Mouse (Mus musculus) forebrain, postnatal 0 days (tissue): ENCODE data around the gene Tnfrsf21. TPM values are rescaled to one million over a fixed set of nuclear protein-coding genes. Genes with fewer than 3 reads are reported as not detected.
A peak's percentile ranks its signal among the peaks of the same experiment; 100 is the strongest.

ENCODE experiments used
- ATAC-seq: fragments of 200-750 bp; cut with Nextera tagmentation; 2 replicates; pipeline ENCODE4 v1.8.0; 2017; ENCODE audit warnings: mild to moderate bottlenecking, moderate library complexity
- DNase-seq: peaks from one replicate; pipeline ENCODE4 v3.0.0-alpha.2; 2015
- H3K27ac ChIP-seq: fragments of 300-500 bp; sonication (generic); 2 replicates; pipeline ENCODE4 v1.5.1; 2014; ENCODE audit warnings: low read depth, mild to moderate bottlenecking, antibody characterized with exemption, low read length, moderate library complexity, mixed read lengths
- H3K27me3 ChIP-seq: fragments of 300-500 bp; sonication (generic); 2 replicates; pipeline ENCODE4 v1.6.1; 2014; ENCODE audit warnings: mild to moderate bottlenecking, low read length, mixed read lengths; ENCODE audit not compliant: insufficient read depth
- H3K36me3 ChIP-seq: fragments of 300-500 bp; sonication (generic); 2 replicates; pipeline ENCODE4 v1.6.1; 2014; ENCODE audit warnings: mild to moderate bottlenecking, moderate library complexity; ENCODE audit not compliant: insufficient read depth
- H3K4me1 ChIP-seq: fragments of 300-500 bp; sonication (generic); 2 replicates; pipeline ENCODE4 v1.6.1; 2014; ENCODE audit warnings: antibody characterized with exemption; ENCODE audit not compliant: insufficient read depth
- H3K4me2 ChIP-seq: fragments of 300-500 bp; sonication (generic); 2 replicates; pipeline ENCODE4 v1.6.1; 2014; ENCODE audit warnings: low read depth, mild to moderate bottlenecking, moderate library complexity
- H3K4me3 ChIP-seq: fragments of 300-500 bp; sonication (generic); 2 replicates; pipeline ENCODE4 v1.5.1; 2014; ENCODE audit warnings: low read depth, low read length, mixed read lengths
- H3K9ac ChIP-seq: fragments of 300-500 bp; sonication (generic); 2 replicates; pipeline ENCODE4 v1.6.1; 2014; ENCODE audit warnings: mild to moderate bottlenecking
- H3K9me3 ChIP-seq: fragments of 300-500 bp; sonication (generic); 2 replicates; pipeline ENCODE4 v1.6.1; 2016; ENCODE audit warnings: low read length
- CTCF ChIP-seq: sonication (generic); IDR thresholded peaks from 2 replicates; pipeline ENCODE4 v1.5.1; 2016; ENCODE audit warnings: antibody characterized with exemption, control low read depth, low read depth
- WGBS: fragments of 180-500 bp; shearing (Covaris S2); extraction: QIAGEN DNeasy Blood & Tissue Kit; methylation state at CpG from one replicate; pipeline ENCODE4 v1.1.7; 2014; 5-methylcytosine and 5-hydroxymethylcytosine counted together
- polyA plus RNA-seq: library from polyadenylated mRNA; unstranded; fragments of >200 nt; fragmentation: Nextera tagmentation; extraction: Ambion mirVana; gene quantifications from 2 replicates; pipeline ENCODE4 v1.2.1, GENCODE M21; 2015
- total RNA-seq: library from RNA; depleted of rRNA; stranded (reverse); fragments of >200 nt; gene quantifications from 2 replicates; pipeline ENCODE4 v1.2.3, GENCODE M21; 2014

Tnfrsf21 gene
- total and polyA plus RNA-seq, 2 experiments from 2014 or later, result 71.4 to 73.7 TPM

GRCm38 (mm10) chr17:43064705-43065104 lies 48.4 kb downstream of the Tnfrsf21 start:
- Histone ChIP-seq H3K4me3 (no peak overlapping the region), H3K4me1 (no peaks in the 10 kb centered on the region), H3K9me3 (no peaks in the 10 kb centered on the region), H3K4me2 (no peak overlapping the region), H3K9ac (no peak overlapping the region), H3K27ac (no peak overlapping the region), H3K36me3 (peaks cover 20% of the 10 kb centered on the region), H3K27me3 (no peaks in the 10 kb centered on the region)
- TF ChIP-seq CTCF, result no peak
- ATAC-seq (no peak), DNase-seq (no peak)
- WGBS, result 96% methylated on average over 6 of the region's 6 CpGs

GRCm38 (mm10) chr17:43068846-43069553 lies 52.6 kb downstream of the Tnfrsf21 start:
- WGBS, result 54% methylated on average over 7 of the region's 7 CpGs
- H3K4me2 ChIP-seq, result no peak overlapping the region
- no peak overlapping the region for H3K4me3 ChIP-seq
- H3K27ac ChIP-seq, result no peak overlapping the region
- DNase-seq (no peak), ATAC-seq (peak; percentile 8; the same call in 1 of the 2 replicates)
- H3K27me3 ChIP-seq, result no peaks in the 10 kb centered on the region
- no peak overlapping the region for H3K9ac ChIP-seq
- TF ChIP-seq CTCF, result no peak
- no peaks in the 10 kb centered on the region for H3K9me3 ChIP-seq
- H3K4me1 ChIP-seq, result no peaks in the 10 kb centered on the region
- peaks cover 28% of the 10 kb centered on the region for H3K36me3 ChIP-seq

GRCm38 (mm10) chr17:43070946-43071345 lies 54.6 kb downstream of the Tnfrsf21 start:
- ATAC-seq (no peak), DNase-seq (no peak)
- no peaks in the 10 kb centered on the region for H3K4me1 ChIP-seq
- H3K9me3 ChIP-seq, result no peaks in the 10 kb centered on the region
- no peak overlapping the region for H3K27ac ChIP-seq
- H3K36me3 ChIP-seq, result peaks cover 19% of the 10 kb centered on the region
- H3K9ac ChIP-seq, result no peak overlapping the region
- H3K4me3 ChIP-seq, result no peak overlapping the region
- no peaks in the 10 kb centered on the region for H3K27me3 ChIP-seq
- WGBS, result 87% methylated on average over 2 of the region's 2 CpGs
- TF ChIP-seq CTCF, result no peak
- no peak overlapping the region for H3K4me2 ChIP-seq

DNA sequence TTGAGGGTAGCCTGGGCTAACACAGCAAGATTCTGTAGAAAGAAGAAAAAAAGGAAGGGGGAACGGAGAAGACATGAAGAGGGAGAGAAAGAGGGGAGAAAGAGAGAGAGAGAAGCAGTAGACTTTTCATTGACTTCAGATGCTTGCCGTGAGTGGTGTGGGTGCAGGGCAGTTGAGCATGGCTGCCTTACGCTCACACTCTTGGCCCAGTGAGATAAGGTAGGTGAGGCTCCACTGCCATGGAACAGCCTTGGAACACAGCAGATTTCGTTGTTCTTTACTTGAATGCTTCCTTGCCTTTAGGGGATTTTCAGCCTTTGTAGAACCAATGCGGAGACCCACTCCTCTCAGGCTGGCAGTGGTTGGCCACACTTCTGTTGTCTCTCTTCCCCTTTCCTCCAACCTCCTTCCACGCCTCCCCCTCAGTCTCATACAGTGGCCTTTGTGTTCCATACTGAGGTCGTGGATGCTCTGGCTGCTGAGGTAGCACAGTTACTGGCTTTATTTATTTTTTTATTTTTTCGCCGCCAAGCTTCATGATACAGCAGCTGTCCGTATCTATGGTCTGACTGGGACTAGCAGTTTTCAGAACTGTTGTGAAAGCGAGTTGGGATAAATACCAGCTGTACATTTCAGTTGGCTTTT lies 55.9 kb downstream of the Tnfrsf21 start:
- ATAC-seq, result no peak

DNA sequence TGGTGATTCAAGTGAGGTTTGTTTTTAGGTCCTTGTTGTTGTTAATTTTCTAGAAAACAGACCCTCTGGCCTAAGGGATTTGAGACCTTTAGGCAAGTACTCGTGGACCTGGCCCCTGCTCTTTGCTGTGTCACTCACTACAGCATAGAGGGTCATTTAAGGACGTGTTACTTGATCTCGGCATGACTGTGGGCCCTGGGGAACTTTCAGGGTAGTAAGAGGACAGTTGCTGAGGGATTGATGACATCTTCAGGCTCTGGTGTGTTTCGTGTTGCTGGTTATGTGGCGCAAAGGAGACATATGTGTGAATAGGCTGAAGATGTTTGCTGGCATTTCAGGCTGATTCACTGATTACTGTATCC lies 56.4 kb downstream of the Tnfrsf21 start:
- H3K4me3 ChIP-seq, result no peak overlapping the region
- 76% methylated on average over 5 of the region's 5 CpGs for WGBS
- H3K27me3 ChIP-seq, result no peaks in the 10 kb centered on the region
- no peak overlapping the region for H3K27ac ChIP-seq
- H3K9ac ChIP-seq, result no peak overlapping the region
- H3K9me3 ChIP-seq, result no peaks in the 10 kb centered on the region
- TF ChIP-seq CTCF, result no peak
- DNase-seq (no peak), ATAC-seq (no peak)
- no peak overlapping the region for H3K4me2 ChIP-seq
- peaks cover 11% of the 10 kb centered on the region for H3K36me3 ChIP-seq
- H3K4me1 ChIP-seq, result peaks cover 5% of the 10 kb centered on the region; the same call in 1 of the 2 replicates

More for the DNA sequence above, 55.9 kb downstream of the Tnfrsf21 start:
- no peak for DNase-seq
- Histone ChIP-seq H3K4me1 (no peaks in the 10 kb centered on the region), H3K4me3 (no peak overlapping the region), H3K4me2 (no peak overlapping the region), H3K27ac (no peak overlapping the region), H3K36me3 (peaks cover 16% of the 10 kb centered on the region), H3K9me3 (no peaks in the 10 kb centered on the region), H3K27me3 (no peaks in the 10 kb centered on the region), H3K9ac (no peak overlapping the region)
- 72% methylated on average over 11 of the region's 11 CpGs for WGBS
- no peak for TF ChIP-seq CTCF

- H3K4me1 ChIP-seq, result peaks cover 6% of the 10 kb centered on the region; the same call in 1 of the 2 replicates
- no peak overlapping the region for H3K9ac ChIP-seq
- no peaks in the 10 kb centered on the region for H3K27me3 ChIP-seq
- no peaks in the 10 kb centered on the region for H3K9me3 ChIP-seq
- WGBS, result 74% methylated on average over 5 of the region's 5 CpGs
- H3K4me2 ChIP-seq, result no peak overlapping the region
- H3K4me3 ChIP-seq, result no peak overlapping the region
- H3K27ac ChIP-seq, result no peak overlapping the region
- peaks cover 11% of the 10 kb centered on the region for H3K36me3 ChIP-seq
- ATAC-seq (no peak), DNase-seq (no peak)
- TF ChIP-seq CTCF, result no peak
These were observed 58.0 kb downstream of the Tnfrsf21 start for GRCm38 (mm10) chr17:43074391-43074790.

- Histone ChIP-seq H3K4me1 (peaks cover 6% of the 10 kb centered on the region; the same call in 1 of the 2 replicates), H3K4me2 (no peak overlapping the region), H3K9ac (no peak overlapping the region), H3K9me3 (no peaks in the 10 kb centered on the region), H3K4me3 (no peak overlapping the region), H3K27me3 (no peaks in the 10 kb centered on the region), H3K27ac (no peak overlapping the region), H3K36me3 (peaks cover 7% of the 10 kb centered on the region)
- DNase-seq (no peak), ATAC-seq (no peak)
- WGBS, result 80% methylated on average over 8 of the region's 8 CpGs
- no peak for TF ChIP-seq CTCF
These were observed 58.7 kb downstream of the Tnfrsf21 start for GRCm38 (mm10) chr17:43075100-43075499.
